Mouse (Mus musculus): Measurements from ENCODE around the gene Hnrnpd. TPM values are rescaled to one million over a fixed set of nuclear protein-coding genes. Genes with fewer than 3 reads are reported as not detected.

The Hnrnpd gene
- polyA plus RNA-seq, 1 experiment from 2014 or later, result 153 TPM

GRCm38 (mm10) chr5:100000048-100000447 is 21.3 kb upstream of the Hnrnpd start:
- WGBS, result 76% methylated on average over 7 of the region's 7 CpGs
- H3K9ac ChIP-seq, result no peak overlapping the region
- H3K4me3 ChIP-seq, result no peak overlapping the region
- no peaks in the 10 kb centered on the region for H3K27me3 ChIP-seq
- no peak overlapping the region for H3K4me2 ChIP-seq
- H3K36me3 ChIP-seq, result no peaks in the 10 kb centered on the region
- no peak overlapping the region for H3K27ac ChIP-seq
- no peaks in the 10 kb centered on the region for H3K9me3 ChIP-seq
- ATAC-seq (ENCODE audit: insufficient number of reproducible peaks, low FRiP score, low TSS enrichment, low read depth), result no peak
- H3K4me1 ChIP-seq, result no peaks in the 10 kb centered on the region

GRCm38 (mm10) chr5:99994680-99995079 is 15.9 kb upstream of the Hnrnpd start:
- ATAC-seq (ENCODE audit: insufficient number of reproducible peaks, low FRiP score, low TSS enrichment, low read depth), result no peak
- H3K4me3 ChIP-seq, result no peak overlapping the region
- no peaks in the 10 kb centered on the region for H3K27me3 ChIP-seq
- H3K27ac ChIP-seq, result no peak overlapping the region
- H3K36me3 ChIP-seq, result no peaks in the 10 kb centered on the region
- no peak overlapping the region for H3K4me2 ChIP-seq
- H3K4me1 ChIP-seq, result no peaks in the 10 kb centered on the region
- H3K9me3 ChIP-seq, result no peaks in the 10 kb centered on the region
- WGBS, result 90% methylated on average over 3 of the region's 3 CpGs
- no peak overlapping the region for H3K9ac ChIP-seq

GRCm38 (mm10) chr5:99994166-99994565 is 15.4 kb upstream of the Hnrnpd start:
- no peaks in the 10 kb centered on the region for H3K27me3 ChIP-seq
- whole genome bisulfite sequencing, result 80% methylated on average over 3 of the region's 3 CpGs

GRCm38 (mm10) chr5:99983452-99984061 is 4.8 kb upstream of the Hnrnpd start:
- no peak for ATAC-seq (ENCODE audit: insufficient number of reproducible peaks, low FRiP score, low TSS enrichment, low read depth)
- 84% methylated on average over 9 of the region's 9 CpGs for WGBS
- Histone ChIP-seq H3K4me2 (no peak overlapping the region), H3K27me3 (no peaks in the 10 kb centered on the region), H3K4me1 (peaks cover 3% of the 10 kb centered on the region; the same call in 1 of the 2 replicates), H3K4me3 (no peak overlapping the region), H3K36me3 (no peaks in the 10 kb centered on the region), H3K9ac (no peak overlapping the region), H3K9me3 (no peaks in the 10 kb centered on the region), H3K27ac (no peak overlapping the region)

More at GRCm38 (mm10) chr5:99994166-99994565, 15.4 kb upstream of the Hnrnpd start:
- no peak for ATAC-seq (ENCODE audit: insufficient number of reproducible peaks, low FRiP score, low TSS enrichment, low read depth)
- no peak overlapping the region for H3K9ac ChIP-seq
- no peaks in the 10 kb centered on the region for H3K4me1 ChIP-seq
- no peaks in the 10 kb centered on the region for H3K9me3 ChIP-seq
- H3K4me2 ChIP-seq, result no peak overlapping the region
- no peak overlapping the region for H3K27ac ChIP-seq
- H3K4me3 ChIP-seq, result no peak overlapping the region
- no peaks in the 10 kb centered on the region for H3K36me3 ChIP-seq

GRCm38 (mm10) chr5:99977516-99978301 is 1.0 kb downstream of the Hnrnpd start:
- Histone ChIP-seq H3K27ac (peak overlapping the region; percentile 100), H3K4me1 (peaks cover 19% of the 10 kb centered on the region), H3K4me3 (peak overlapping the region; percentile 92), H3K4me2 (peak overlapping the region; percentile 63), H3K27me3 (no peaks in the 10 kb centered on the region), H3K36me3 (no peaks in the 10 kb centered on the region), H3K9ac (peak overlapping the region; percentile 99), H3K9me3 (no peaks in the 10 kb centered on the region)
- ATAC-seq (ENCODE audit: insufficient number of reproducible peaks, low FRiP score, low TSS enrichment, low read depth), result peak; percentile 51
- WGBS, result under 1% methylated on average over 46 of the region's 50 CpGs

GRCm38 (mm10) chr5:99976334-99976955 is 2.3 kb downstream of the Hnrnpd start:
- H3K27ac ChIP-seq, result peak overlapping the region; percentile 100; the same call in 1 of the 2 replicates
- H3K27me3 ChIP-seq, result no peaks in the 10 kb centered on the region
- peaks cover 19% of the 10 kb centered on the region for H3K4me1 ChIP-seq
- H3K4me3 ChIP-seq, result peak overlapping the region; percentile 92
- H3K9ac ChIP-seq, result 0 out of 2 replicates have a peak overlapping the region, but pooled peaks have one; percentile 7
- ATAC-seq (ENCODE audit: insufficient number of reproducible peaks, low FRiP score, low TSS enrichment, low read depth), result no peak
- 3% methylated on average over 8 of the region's 8 CpGs for WGBS
- H3K9me3 ChIP-seq, result no peaks in the 10 kb centered on the region
- H3K36me3 ChIP-seq, result no peaks in the 10 kb centered on the region
- peak overlapping the region; percentile 63 for H3K4me2 ChIP-seq

GRCm38 (mm10) chr5:99975776-99976175 is 3.0 kb downstream of the Hnrnpd start:
- 61% methylated on average over 1 of the region's 1 CpGs for WGBS
- ATAC-seq (ENCODE audit: insufficient number of reproducible peaks, low FRiP score, low TSS enrichment, low read depth), result no peak

GRCm38 (mm10) chr5:99975061-99975460 is 3.7 kb downstream of the Hnrnpd start:
- WGBS, result 56% methylated on average over 4 of the region's 4 CpGs
- no peak overlapping the region for H3K4me3 ChIP-seq
- no peaks in the 10 kb centered on the region for H3K9me3 ChIP-seq
- H3K36me3 ChIP-seq, result peaks cover 2% of the 10 kb centered on the region; the same call in 1 of the 2 replicates
- H3K4me1 ChIP-seq, result peaks cover 19% of the 10 kb centered on the region
- ATAC-seq (ENCODE audit: insufficient number of reproducible peaks, low FRiP score, low TSS enrichment, low read depth), result no peak
- H3K9ac ChIP-seq, result no peak overlapping the region
- H3K4me2 ChIP-seq, result peak overlapping the region; percentile 20; the same call in 1 of the 2 replicates
- no peaks in the 10 kb centered on the region for H3K27me3 ChIP-seq
- no peak overlapping the region for H3K27ac ChIP-seq

More at GRCm38 (mm10) chr5:99975776-99976175, 3.0 kb downstream of the Hnrnpd start:
- peak overlapping the region; percentile 11 for H3K4me3 ChIP-seq
- no peak overlapping the region for H3K9ac ChIP-seq
- no peaks in the 10 kb centered on the region for H3K27me3 ChIP-seq
- H3K4me2 ChIP-seq, result peak overlapping the region; percentile 25
- H3K36me3 ChIP-seq, result no peaks in the 10 kb centered on the region
- no peak overlapping the region for H3K27ac ChIP-seq
- H3K4me1 ChIP-seq, result peaks cover 19% of the 10 kb centered on the region
- no peaks in the 10 kb centered on the region for H3K9me3 ChIP-seq

GRCm38 (mm10) chr5:99973941-99974340 is 4.8 kb downstream of the Hnrnpd start:
- no peaks in the 10 kb centered on the region for H3K9me3 ChIP-seq
- 20% methylated on average over 2 of the region's 2 CpGs for WGBS
- H3K36me3 ChIP-seq, result peaks cover 2% of the 10 kb centered on the region; the same call in 1 of the 2 replicates
- no peak overlapping the region for H3K4me3 ChIP-seq
- no peaks in the 10 kb centered on the region for H3K27me3 ChIP-seq
- H3K4me1 ChIP-seq, result peaks cover 17% of the 10 kb centered on the region
- H3K9ac ChIP-seq, result no peak overlapping the region
- H3K4me2 ChIP-seq, result no peak overlapping the region; the same call in 1 of the 2 replicates
- H3K27ac ChIP-seq, result no peak overlapping the region
- no peak for ATAC-seq (ENCODE audit: insufficient number of reproducible peaks, low FRiP score, low TSS enrichment, low read depth)

GRCm38 (mm10) chr5:99959960-99960359 is 18.8 kb downstream of the Hnrnpd start:
- Histone ChIP-seq H3K4me1 (no peaks in the 10 kb centered on the region), H3K27me3 (no peaks in the 10 kb centered on the region), H3K4me2 (no peak overlapping the region), H3K36me3 (peaks cover 49% of the 10 kb centered on the region), H3K9me3 (no peaks in the 10 kb centered on the region), H3K9ac (no peak overlapping the region), H3K27ac (no peak overlapping the region), H3K4me3 (no peak overlapping the region)
- ATAC-seq (ENCODE audit: insufficient number of reproducible peaks, low FRiP score, low TSS enrichment, low read depth), result no peak
- WGBS, result 76% methylated on average over 2 of the region's 2 CpGs

GRCm38 (mm10) chr5:99959236-99959936 is 19.4 kb downstream of the Hnrnpd start:
- no peak for ATAC-seq (ENCODE audit: insufficient number of reproducible peaks, low FRiP score, low TSS enrichment, low read depth)
- H3K27me3 ChIP-seq, result no peaks in the 10 kb centered on the region
- no peak overlapping the region for H3K9ac ChIP-seq
- WGBS, result 85% methylated on average over 2 of the region's 2 CpGs
- no peak overlapping the region for H3K27ac ChIP-seq
- H3K4me1 ChIP-seq, result no peaks in the 10 kb centered on the region
- H3K9me3 ChIP-seq, result no peaks in the 10 kb centered on the region
- no peak overlapping the region for H3K4me3 ChIP-seq
- no peak overlapping the region for H3K4me2 ChIP-seq
- H3K36me3 ChIP-seq, result peaks cover 47% of the 10 kb centered on the region
